Mouse (Mus musculus) liver, adult 2 months (tissue): ENCODE results near the gene Bloc1s4.

Experiments
- CTCF ChIP-seq: fragments of 200-500 bp; IDR thresholded peaks from 2 replicates; pipeline ENCODE4 v1.5.1; 2011; ENCODE audit warnings: low read depth, low read length, control low read depth
- POLR2A ChIP-seq: fragments of 200-500 bp; IDR thresholded peaks from 2 replicates; pipeline ENCODE4 v1.6.1; 2011; ENCODE audit warnings: low read length, control low read depth; ENCODE audit not compliant: insufficient read depth; ENCODE audit errors: extremely low read depth

GRCm38 (mm10) chr5:36733405-36733804 is 15.0 kb downstream of the Bloc1s4 start:
- TF ChIP-seq POLR2A (no peak), CTCF (no peak)
